Mouse (Mus musculus): ENCODE data around the gene Atxn1. TPM values are rescaled to one million over a fixed set of nuclear protein-coding genes. Genes with fewer than 3 reads are reported as not detected.

Gene Atxn1
- polyA plus RNA-seq, 1 experiment from 2014 or later = 7.4 TPM

GRCm38 (mm10) chr13:45961871-45962630, 2.8 kb downstream of the Atxn1 start:
- Histone ChIP-seq H3K4me3 (ENCODE audit: control insufficient read depth in 1 of 2, insufficient read depth in 1 of 2, low read depth in 1 of 2, low read length in 2 of 2) (peak overlapping the region in 1 of 2 experiments; percentile 96; a peak in 2 of 4 replicates), H3K27ac (replicated peaks in 1 of 2; ENCODE audit: control insufficient read depth in 1 of 2, insufficient read depth in 1 of 2, low read depth in 2 of 2, low read length in 2 of 2) (no peak overlapping the region), H3K9me3 (ENCODE audit: control insufficient read depth, low read length) (no peaks in the 10 kb centered on the region), H3K9ac (ENCODE audit: low read length) (peak overlapping the region; percentile 98; the same call in 1 of the 2 replicates), H3K4me2 (ENCODE audit: low read length) (peak overlapping the region; percentile 98), H3K27me3 (ENCODE audit: control insufficient read depth, insufficient read depth, low read length) (no peaks in the 10 kb centered on the region), H3K36me3 (ENCODE audit: control insufficient read depth, insufficient read depth, low read length) (no peaks in the 10 kb centered on the region), H3K4me1 (ENCODE audit: control insufficient read depth in 2 of 2, insufficient read depth in 2 of 2, low read length in 2 of 2) (peaks cover 3 to 38% of the 10 kb centered on the region in 2 experiments; a peak in 3 of 4 replicates)
- 37% methylated on average over 9 of the region's 9 CpGs for WGBS
- ATAC-seq (ENCODE audit: insufficient number of reproducible peaks, insufficient read depth, low FRiP score, low read depth) = no peak

- no peak overlapping the region for H3K4me3 ChIP-seq (ENCODE audit: control insufficient read depth in 1 of 2, insufficient read depth in 1 of 2, low read depth in 1 of 2, low read length in 2 of 2)
- H3K27ac ChIP-seq (replicated peaks in 1 of 2; ENCODE audit: control insufficient read depth in 1 of 2, insufficient read depth in 1 of 2, low read depth in 2 of 2, low read length in 2 of 2) = peak overlapping the region in 1 of 2 experiments; percentile 29; a peak in 1 of 4 replicates
- H3K4me2 ChIP-seq (ENCODE audit: low read length) = peak overlapping the region; percentile 7; the same call in 1 of the 2 replicates
- no peak for ATAC-seq (ENCODE audit: insufficient number of reproducible peaks, insufficient read depth, low FRiP score, low read depth)
- 37% methylated on average over 14 of the region's 14 CpGs for WGBS
- peaks cover 3 to 31% of the 10 kb centered on the region in 2 experiments; a peak in 3 of 4 replicates for H3K4me1 ChIP-seq (ENCODE audit: control insufficient read depth in 2 of 2, insufficient read depth in 2 of 2, low read length in 2 of 2)
- no peaks in the 10 kb centered on the region for H3K27me3 ChIP-seq (ENCODE audit: control insufficient read depth, insufficient read depth, low read length)
- no peaks in the 10 kb centered on the region for H3K9me3 ChIP-seq (ENCODE audit: control insufficient read depth, low read length)
- peak overlapping the region; percentile 23; the same call in 1 of the 2 replicates for H3K9ac ChIP-seq (ENCODE audit: low read length)
- H3K36me3 ChIP-seq (ENCODE audit: control insufficient read depth, insufficient read depth, low read length) = peaks cover 3% of the 10 kb centered on the region; the same call in 1 of the 2 replicates
Measured at GRCm38 (mm10) chr13:45960311-45960965, 4.4 kb downstream of the Atxn1 start.

DNA sequence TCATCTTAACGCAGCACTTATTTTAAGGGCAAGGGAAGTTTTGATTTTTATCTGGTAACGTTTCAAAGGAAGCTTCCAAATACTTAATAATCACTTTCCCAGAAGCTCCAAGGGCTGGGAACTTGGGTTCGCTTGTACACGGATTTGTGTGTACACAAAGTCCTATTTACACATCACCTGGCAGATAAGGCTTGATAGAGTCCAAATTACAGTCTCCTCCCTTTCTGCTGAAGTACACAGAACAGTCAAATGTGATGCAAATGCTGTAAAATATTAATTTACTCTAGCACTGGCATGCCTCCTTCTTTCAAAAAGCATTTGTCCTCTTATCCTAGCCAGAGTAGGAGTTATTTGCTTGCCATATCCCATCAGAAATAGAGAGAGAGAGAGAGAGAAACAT, 6.5 kb downstream of the Atxn1 start:
- peaks cover 12% of the 10 kb centered on the region; the same call in 1 of the 2 replicates for H3K36me3 ChIP-seq (ENCODE audit: control insufficient read depth, insufficient read depth, low read length)
- WGBS = 86% methylated on average over 4 of the region's 4 CpGs
- H3K4me1 ChIP-seq (ENCODE audit: control insufficient read depth in 2 of 2, insufficient read depth in 2 of 2, low read length in 2 of 2) = peaks cover 3 to 31% of the 10 kb centered on the region in 2 experiments; a peak in 3 of 4 replicates

DNA sequence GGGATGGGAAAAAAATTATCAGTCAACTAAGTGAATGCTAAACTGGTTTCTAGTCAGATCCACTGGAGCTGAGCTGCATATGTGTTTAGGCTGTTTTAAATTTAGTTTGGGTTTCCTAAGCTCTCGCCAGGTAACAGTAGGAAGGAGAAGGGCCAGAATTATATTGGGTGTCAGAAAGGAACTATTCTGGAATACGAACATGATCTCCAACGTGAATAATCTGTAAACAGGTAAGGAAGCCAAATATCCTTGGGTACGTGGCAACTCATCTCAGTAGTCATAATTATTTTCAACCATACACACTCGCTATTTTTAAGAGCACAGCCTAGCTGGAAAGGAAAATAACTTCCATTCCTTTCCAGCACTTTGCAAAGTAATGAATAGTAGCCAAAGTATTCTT, 7.2 kb downstream of the Atxn1 start:
- no peaks in the 10 kb centered on the region for H3K27me3 ChIP-seq (ENCODE audit: control insufficient read depth, insufficient read depth, low read length)
- peaks cover 3 to 28% of the 10 kb centered on the region in 2 experiments for H3K4me1 ChIP-seq (ENCODE audit: control insufficient read depth in 2 of 2, insufficient read depth in 2 of 2, low read length in 2 of 2)
- 85% methylated on average over 5 of the region's 5 CpGs for WGBS
- no peaks in the 10 kb centered on the region for H3K9me3 ChIP-seq (ENCODE audit: control insufficient read depth, low read length)
- no peak overlapping the region for H3K27ac ChIP-seq (replicated peaks in 1 of 2; ENCODE audit: control insufficient read depth in 1 of 2, insufficient read depth in 1 of 2, low read depth in 2 of 2, low read length in 2 of 2)
- no peak overlapping the region for H3K4me2 ChIP-seq (ENCODE audit: low read length)
- H3K9ac ChIP-seq (ENCODE audit: low read length) = no peak overlapping the region
- no peak overlapping the region for H3K4me3 ChIP-seq (ENCODE audit: control insufficient read depth in 1 of 2, insufficient read depth in 1 of 2, low read depth in 1 of 2, low read length in 2 of 2)
- no peak for ATAC-seq (ENCODE audit: insufficient number of reproducible peaks, insufficient read depth, low FRiP score, low read depth)
- H3K36me3 ChIP-seq (ENCODE audit: control insufficient read depth, insufficient read depth, low read length) = peaks cover 17% of the 10 kb centered on the region; the same call in 1 of the 2 replicates

More for the DNA sequence above, 6.5 kb downstream of the Atxn1 start:
- no peaks in the 10 kb centered on the region for H3K27me3 ChIP-seq (ENCODE audit: control insufficient read depth, insufficient read depth, low read length)
- H3K27ac ChIP-seq (replicated peaks in 1 of 2; ENCODE audit: control insufficient read depth in 1 of 2, insufficient read depth in 1 of 2, low read depth in 2 of 2, low read length in 2 of 2) = no peak overlapping the region
- H3K4me3 ChIP-seq (ENCODE audit: control insufficient read depth in 1 of 2, insufficient read depth in 1 of 2, low read depth in 1 of 2, low read length in 2 of 2) = no peak overlapping the region
- ATAC-seq (ENCODE audit: insufficient number of reproducible peaks, insufficient read depth, low FRiP score, low read depth) = no peak
- H3K4me2 ChIP-seq (ENCODE audit: low read length) = no peak overlapping the region
- no peaks in the 10 kb centered on the region for H3K9me3 ChIP-seq (ENCODE audit: control insufficient read depth, low read length)
- no peak overlapping the region for H3K9ac ChIP-seq (ENCODE audit: low read length)

- 82% methylated on average over 6 of the region's 6 CpGs for WGBS
- Histone ChIP-seq H3K9me3 (ENCODE audit: control insufficient read depth, low read length) (no peaks in the 10 kb centered on the region), H3K4me1 (ENCODE audit: control insufficient read depth in 2 of 2, insufficient read depth in 2 of 2, low read length in 2 of 2) (peaks cover under 1 to 18% of the 10 kb centered on the region in 2 experiments), H3K27ac (replicated peaks in 1 of 2; ENCODE audit: control insufficient read depth in 1 of 2, insufficient read depth in 1 of 2, low read depth in 2 of 2, low read length in 2 of 2) (no peak overlapping the region), H3K4me3 (ENCODE audit: control insufficient read depth in 1 of 2, insufficient read depth in 1 of 2, low read depth in 1 of 2, low read length in 2 of 2) (no peak overlapping the region), H3K9ac (ENCODE audit: low read length) (no peak overlapping the region), H3K27me3 (ENCODE audit: control insufficient read depth, insufficient read depth, low read length) (no peaks in the 10 kb centered on the region), H3K36me3 (ENCODE audit: control insufficient read depth, insufficient read depth, low read length) (peaks cover 17% of the 10 kb centered on the region; the same call in 1 of the 2 replicates), H3K4me2 (ENCODE audit: low read length) (no peak overlapping the region)
- ATAC-seq (ENCODE audit: insufficient number of reproducible peaks, insufficient read depth, low FRiP score, low read depth) = no peak
Measured at GRCm38 (mm10) chr13:45956287-45956686, 8.5 kb downstream of the Atxn1 start.

DNA sequence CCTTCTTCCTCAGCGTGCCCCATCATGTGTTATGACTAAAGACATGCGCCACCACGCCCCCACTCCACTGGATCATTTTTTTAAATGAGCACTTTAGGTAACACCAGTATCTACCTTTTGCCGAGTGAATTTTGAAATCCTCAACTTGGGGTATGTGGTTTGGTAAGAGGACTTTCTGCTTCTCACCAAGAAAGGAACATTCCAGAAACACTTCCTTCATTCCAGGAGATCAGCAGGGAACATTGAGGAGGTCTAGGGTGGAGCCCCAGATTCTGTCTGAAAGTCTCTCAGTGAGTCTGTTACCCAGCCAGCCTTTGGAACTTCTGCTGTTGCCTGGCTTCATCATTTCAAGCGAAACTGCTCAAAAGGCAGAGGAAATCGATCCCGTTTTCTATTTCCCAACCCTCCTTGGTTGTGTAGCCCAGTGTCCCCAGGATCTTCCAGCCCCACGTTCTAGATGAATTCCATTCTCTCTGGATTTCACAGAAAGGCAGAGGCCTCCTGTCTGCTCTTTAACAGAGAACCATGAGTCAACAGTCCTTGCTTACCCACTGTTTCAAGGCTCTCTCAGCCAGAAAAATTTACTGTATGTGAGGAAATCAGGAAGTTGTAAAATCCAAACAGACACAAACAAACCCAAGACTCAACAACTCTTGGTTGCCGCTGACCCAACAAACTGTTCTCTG, 9.3 kb downstream of the Atxn1 start:
- Histone ChIP-seq H3K9ac (ENCODE audit: low read length) (no peak overlapping the region), H3K4me3 (ENCODE audit: control insufficient read depth in 1 of 2, insufficient read depth in 1 of 2, low read depth in 1 of 2, low read length in 2 of 2) (no peak overlapping the region), H3K4me1 (ENCODE audit: control insufficient read depth in 2 of 2, insufficient read depth in 2 of 2, low read length in 2 of 2) (peaks cover 7 to 13% of the 10 kb centered on the region in 2 experiments), H3K4me2 (ENCODE audit: low read length) (no peak overlapping the region), H3K27ac (replicated peaks in 1 of 2; ENCODE audit: control insufficient read depth in 1 of 2, insufficient read depth in 1 of 2, low read depth in 2 of 2, low read length in 2 of 2) (no peak overlapping the region), H3K9me3 (ENCODE audit: control insufficient read depth, low read length) (no peaks in the 10 kb centered on the region), H3K36me3 (ENCODE audit: control insufficient read depth, insufficient read depth, low read length) (peaks cover 17% of the 10 kb centered on the region; the same call in 1 of the 2 replicates), H3K27me3 (ENCODE audit: control insufficient read depth, insufficient read depth, low read length) (no peaks in the 10 kb centered on the region)
- no peak for ATAC-seq (ENCODE audit: insufficient number of reproducible peaks, insufficient read depth, low FRiP score, low read depth)
- WGBS = 89% methylated on average over 9 of the region's 9 CpGs

GRCm38 (mm10) chr13:45953098-45953497, 11.7 kb downstream of the Atxn1 start:
- no peak for ATAC-seq (ENCODE audit: insufficient number of reproducible peaks, insufficient read depth, low FRiP score, low read depth)
- no peak overlapping the region for H3K4me3 ChIP-seq (ENCODE audit: control insufficient read depth in 1 of 2, insufficient read depth in 1 of 2, low read depth in 1 of 2, low read length in 2 of 2)
- H3K4me2 ChIP-seq (ENCODE audit: low read length) = no peak overlapping the region
- H3K27ac ChIP-seq (replicated peaks in 1 of 2; ENCODE audit: control insufficient read depth in 1 of 2, insufficient read depth in 1 of 2, low read depth in 2 of 2, low read length in 2 of 2) = no peak overlapping the region
- H3K9me3 ChIP-seq (ENCODE audit: control insufficient read depth, low read length) = no peaks in the 10 kb centered on the region
- 74% methylated on average over 4 of the region's 4 CpGs for WGBS
- H3K36me3 ChIP-seq (ENCODE audit: control insufficient read depth, insufficient read depth, low read length) = peaks cover 24% of the 10 kb centered on the region; the same call in 1 of the 2 replicates
- no peak overlapping the region for H3K9ac ChIP-seq (ENCODE audit: low read length)
- peaks cover 4 to 7% of the 10 kb centered on the region in 2 experiments; a peak in 3 of 4 replicates for H3K4me1 ChIP-seq (ENCODE audit: control insufficient read depth in 2 of 2, insufficient read depth in 2 of 2, low read length in 2 of 2)
- no peaks in the 10 kb centered on the region for H3K27me3 ChIP-seq (ENCODE audit: control insufficient read depth, insufficient read depth, low read length)
